Mouse (Mus musculus) lung, embryonic 16.5 days (tissue): ENCODE data around the gene Dmac2. TPM values are rescaled to one million over a fixed set of nuclear protein-coding genes. Genes with fewer than 3 reads are reported as not detected.

Experiments used
- ATAC-seq: fragments of 200-750 bp; cut with Nextera tagmentation; 2 replicates; pipeline ENCODE4 v1.8.0; 2017; ENCODE audit warnings: low read depth, mild to moderate bottlenecking, moderate library complexity
- H3K27ac ChIP-seq: fragments of 300-500 bp; sonication (generic); 2 replicates; pipeline ENCODE4 v1.5.1; 2014; ENCODE audit warnings: mild to moderate bottlenecking, control low read depth, low read length
- H3K27me3 ChIP-seq: fragments of 300-500 bp; sonication (generic); 2 replicates; pipeline ENCODE4 v1.6.1; 2014; ENCODE audit warnings: low read depth, low read length, mixed read lengths; ENCODE audit not compliant: control insufficient read depth, insufficient read depth
- H3K36me3 ChIP-seq: fragments of 300-500 bp; sonication (generic); 2 replicates; pipeline ENCODE4 v1.6.1; 2014; ENCODE audit warnings: low read length; ENCODE audit not compliant: control insufficient read depth, insufficient read depth
- H3K4me1 ChIP-seq: fragments of 300-500 bp; sonication (generic); replicated peaks from 2 replicates; pipeline ENCODE4 v1.6.1; 2014; ENCODE audit warnings: low read length, mixed read lengths; ENCODE audit not compliant: control insufficient read depth, insufficient read depth
- H3K4me2 ChIP-seq: fragments of 300-500 bp; sonication (generic); 2 replicates; pipeline ENCODE4 v1.6.1; 2014; ENCODE audit warnings: low read depth, low read length, control low read depth
- H3K4me3 ChIP-seq: fragments of 300-500 bp; sonication (generic); 2 replicates; pipeline ENCODE4 v1.5.1; 2014; ENCODE audit warnings: mild to moderate bottlenecking, low read length, control low read depth
- H3K9ac ChIP-seq: fragments of 300-500 bp; sonication (generic); 2 replicates; pipeline ENCODE4 v1.6.1; 2014; ENCODE audit warnings: low read length, control low read depth
- H3K9me3 ChIP-seq: fragments of 300-500 bp; sonication (generic); 2 replicates; pipeline ENCODE4 v1.6.1; 2016; ENCODE audit warnings: low read length; ENCODE audit not compliant: control insufficient read depth
- WGBS: fragments of 180-500 bp; shearing (Covaris S2); extraction: QIAGEN DNeasy Blood & Tissue Kit; methylation state at CpG from one replicate; pipeline ENCODE4 v1.1.7; 2014; 5-methylcytosine and 5-hydroxymethylcytosine counted together
- polyA plus RNA-seq: library from polyadenylated mRNA; unstranded; fragments of >200 nt; fragmentation: Nextera tagmentation; extraction: Ambion mirVana; gene quantifications from 2 replicates; pipeline ENCODE4 v1.2.1, GENCODE M21; 2015

The Dmac2 gene
- polyA plus RNA-seq, 1 experiment from 2014 or later, result 34.5 TPM

GRCm38 (mm10) chr7:25674719-25675300 is 55.6 kb downstream of the Dmac2 start, which contains the start of gene Tmem91:
Gene Tmem91, minus strand, starts transcription at chr7:25675166.
- Histone ChIP-seq H3K9me3 (no peaks in the 10 kb centered on the region), H3K4me2 (peak within 1 kb of the TSS; percentile 60), H3K4me1 (peaks cover 20% of the 10 kb centered on the region), H3K9ac (peak within 1 kb of the TSS; percentile 48), H3K36me3 (no peaks in the 10 kb centered on the region), H3K27ac (no peak within 1 kb of the TSS), H3K4me3 (peak within 1 kb of the TSS; percentile 39), H3K27me3 (peaks cover 21% of the 10 kb centered on the region)
- ATAC-seq, result no peak; the same call in 1 of the 2 replicates
- WGBS, result 2% methylated on average over 29 of the region's 29 CpGs

Other genes with a start within 250 kb of the Dmac2 start
- gene Cnfn, start 249.7 kb upstream of the Dmac2 start, polyA plus RNA-seq, result 0.33 and 2.9 TPM in 2 replicates
- 9.4 and 11.4 TPM in 2 replicates for gene Lipe, start 220.7 kb upstream of the Dmac2 start, polyA plus RNA-seq
- 0.49 TPM in 1 of 2 replicates, not detected in the other for gene Cxcl17, start 206.5 kb upstream of the Dmac2 start, polyA plus RNA-seq
- 7.3 TPM in 2 replicates for gene Ceacam1, start 141.8 kb upstream of the Dmac2 start, polyA plus RNA-seq
- 0.09 TPM in 1 of 2 replicates, not detected in the other for gene Ceacam2, start 79.6 kb upstream of the Dmac2 start, polyA plus RNA-seq
- 0.23 TPM in 1 of 2 replicates, not detected in the other for gene Erich4, start 3.5 kb upstream of the Dmac2 start, polyA plus RNA-seq
- gene B3gnt8, start 7.2 kb downstream of the Dmac2 start, polyA plus RNA-seq, result 10.5 and 11.1 TPM in 2 replicates
- 64.6 and 67.6 TPM in 2 replicates for gene Bckdha, start 39.6 kb downstream of the Dmac2 start, polyA plus RNA-seq
- 70.6 and 71.2 TPM in 2 replicates for gene Exosc5, start 39.8 kb downstream of the Dmac2 start, polyA plus RNA-seq
- gene Tmem91, start 55.8 kb downstream of the Dmac2 start, polyA plus RNA-seq, result 3.6 and 3.9 TPM in 2 replicates
- 33.1 and 35.8 TPM in 2 replicates for gene B9d2, start 61.4 kb downstream of the Dmac2 start, polyA plus RNA-seq
- 3.1 and 3.4 TPM in 2 replicates for gene Tgfb1, start 67.6 kb downstream of the Dmac2 start, polyA plus RNA-seq
- 21.1 and 24.9 TPM in 2 replicates for gene Ccdc97, start 99.7 kb downstream of the Dmac2 start, polyA plus RNA-seq
- gene Hnrnpul1, start 135.3 kb downstream of the Dmac2 start, polyA plus RNA-seq, result 47.9 and 55.8 TPM in 2 replicates
- gene Axl, start 169.3 kb downstream of the Dmac2 start, polyA plus RNA-seq, result 53.6 and 55.1 TPM in 2 replicates
- gene Cyp2s1, start 197.5 kb downstream of the Dmac2 start, polyA plus RNA-seq, result 18.9 and 21.0 TPM in 2 replicates